Mouse (Mus musculus): Measurements from ENCODE around the gene Sdk1. TPM values are rescaled to one million over a fixed set of nuclear protein-coding genes. Genes with fewer than 3 reads are reported as not detected.

Gene Sdk1
- total and polyA plus RNA-seq, 3 experiments = 0.33 to 1.0 (median 0.94) TPM

DNA sequence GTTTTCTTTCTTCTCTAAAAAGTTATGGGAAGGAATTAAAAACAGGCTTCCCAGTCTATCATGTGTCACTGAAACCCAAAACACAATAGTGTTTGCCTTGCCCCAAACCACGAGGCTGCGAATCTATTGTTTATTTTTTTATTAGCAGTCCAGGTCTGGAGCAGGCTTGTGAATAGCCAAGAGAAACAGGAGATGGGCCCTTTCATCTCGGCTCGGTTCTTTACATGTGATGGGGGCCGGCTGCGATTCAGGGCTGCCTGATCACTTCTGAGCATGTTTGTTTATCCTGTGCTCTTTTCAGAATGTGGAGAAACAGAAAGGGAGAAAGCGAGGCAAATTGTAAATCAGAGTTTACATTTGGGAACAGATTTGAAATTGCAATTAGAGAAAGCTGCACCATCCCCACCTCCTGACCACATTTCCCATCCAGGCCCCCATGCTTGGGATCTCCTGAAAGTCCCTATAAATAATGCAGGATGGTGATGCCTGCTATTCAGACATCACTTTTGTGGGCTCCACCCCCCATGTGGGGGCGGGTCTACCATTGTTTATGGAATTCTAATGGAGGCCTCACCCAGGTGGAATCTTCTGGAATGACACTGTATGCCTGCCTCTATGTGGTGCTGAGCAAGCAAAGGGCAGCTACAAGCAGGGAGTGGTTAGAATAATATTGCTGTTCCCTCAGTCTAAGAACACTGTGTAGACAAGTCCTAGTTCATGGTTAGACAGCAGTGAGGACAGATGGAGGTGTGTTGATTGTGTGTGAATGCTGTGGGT lies 301.8 kb downstream of the Sdk1 start:
- H3K4me1 ChIP-seq (ENCODE audit: control insufficient read depth, insufficient read depth, low read length) = no peaks in the 10 kb centered on the region
- no peak for TF ChIP-seq CTCF (IDR thresholded peaks at IDR 0.05)
- TF ChIP-seq EP300 (IDR thresholded peaks at IDR 0.05; ENCODE audit: insufficient read depth, low read depth, low read length) = no peak
- no peak for TF ChIP-seq POLR2A (IDR thresholded peaks at IDR 0.05; ENCODE audit: insufficient read depth, low read depth, low read length)
- H3K27ac ChIP-seq = no peak overlapping the region
- intact Hi-C loops (cut with DNase I) = loop anchor here (5.0 kb wide), 1 partner anchor 381 kb away; no protein-coding TSS in a partner anchor
- no peak overlapping the region for H3K9ac ChIP-seq (ENCODE audit: low read depth, low read length)
- no peaks in the 10 kb centered on the region for H3K36me3 ChIP-seq (ENCODE audit: control insufficient read depth, insufficient read depth, low read length)
- no peak overlapping the region for H3K4me3 ChIP-seq
- WGBS = 49% methylated on average over 8 of the region's 8 CpGs
- no peaks in the 10 kb centered on the region for H3K27me3 ChIP-seq (ENCODE audit: control insufficient read depth, insufficient read depth, low read length)
- no peak for DNase-seq
- H3K79me2 ChIP-seq (replicated peaks; ENCODE audit: control insufficient read depth, insufficient read depth, low read length) = no peaks in the 10 kb centered on the region

DNA sequence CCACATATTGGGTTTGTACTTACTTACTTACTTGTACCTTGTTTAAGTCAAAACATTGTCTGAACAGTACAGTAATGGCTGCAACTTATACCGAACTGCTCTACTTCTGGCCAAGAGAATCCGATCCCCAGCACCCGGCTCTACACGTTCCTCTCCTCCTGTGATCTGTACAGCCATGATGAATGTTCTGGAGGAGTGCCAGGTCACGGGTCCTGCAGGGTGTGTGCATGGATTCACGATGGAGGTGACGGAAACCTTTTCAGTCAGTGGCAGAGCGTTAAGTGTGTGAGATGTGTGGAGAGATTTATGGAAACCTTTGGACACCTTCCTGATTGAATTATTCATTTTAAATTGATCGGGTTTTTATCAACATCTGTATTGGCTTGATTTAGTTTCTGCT lies 312.2 kb downstream of the Sdk1 start:
- Histone ChIP-seq H3K36me3 (ENCODE audit: control insufficient read depth, insufficient read depth, low read length) (no peaks in the 10 kb centered on the region), H3K9ac (ENCODE audit: low read depth, low read length) (no peak overlapping the region), H3K79me2 (replicated peaks; ENCODE audit: control insufficient read depth, insufficient read depth, low read length) (no peaks in the 10 kb centered on the region), H3K27me3 (ENCODE audit: control insufficient read depth, insufficient read depth, low read length) (no peaks in the 10 kb centered on the region), H3K27ac (no peak overlapping the region), H3K4me3 (no peak overlapping the region), H3K4me1 (ENCODE audit: control insufficient read depth, insufficient read depth, low read length) (no peaks in the 10 kb centered on the region)
- DNase-seq = no peak
- 79% methylated on average over 9 of the region's 9 CpGs for WGBS
- intact Hi-C loops (cut with DNase I) = no loop called here
- TF ChIP-seq POLR2A (IDR thresholded peaks at IDR 0.05; ENCODE audit: insufficient read depth, low read depth, low read length) = no peak
- no peak for TF ChIP-seq CTCF (IDR thresholded peaks at IDR 0.05)

DNA sequence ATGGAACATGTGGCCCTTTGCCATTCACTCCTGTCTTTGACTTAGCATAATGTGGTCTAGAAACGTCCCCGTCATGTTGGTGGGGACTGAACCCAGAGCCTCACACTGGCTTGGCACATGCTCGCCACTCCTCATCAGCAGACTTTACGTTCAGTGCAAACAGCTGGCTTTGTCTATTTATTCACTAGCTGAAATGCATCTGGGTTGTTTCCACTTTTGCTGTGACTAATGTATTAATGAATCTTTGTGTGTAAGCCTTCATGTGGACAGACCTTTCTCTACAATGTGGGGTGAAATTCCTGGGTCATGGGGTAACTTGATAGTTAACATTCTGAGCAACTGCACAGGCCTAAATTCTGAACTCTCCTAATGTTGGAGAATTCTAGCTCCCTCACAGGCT lies 317.4 kb downstream of the Sdk1 start:
- WGBS = 86% methylated on average over 4 of the region's 4 CpGs
- intact Hi-C loops (cut with DNase I) = no loop called here
- Histone ChIP-seq H3K27me3 (ENCODE audit: control insufficient read depth, insufficient read depth, low read length) (no peaks in the 10 kb centered on the region), H3K4me1 (ENCODE audit: control insufficient read depth, insufficient read depth, low read length) (no peaks in the 10 kb centered on the region), H3K9ac (ENCODE audit: low read depth, low read length) (no peak overlapping the region), H3K79me2 (replicated peaks; ENCODE audit: control insufficient read depth, insufficient read depth, low read length) (no peaks in the 10 kb centered on the region), H3K4me3 (no peak overlapping the region), H3K27ac (no peak overlapping the region), H3K36me3 (ENCODE audit: control insufficient read depth, insufficient read depth, low read length) (no peaks in the 10 kb centered on the region)
- DNase-seq = no peak
- TF ChIP-seq POLR2A (IDR thresholded peaks at IDR 0.05; ENCODE audit: insufficient read depth, low read depth, low read length) = no peak
- TF ChIP-seq EP300 (IDR thresholded peaks at IDR 0.05; ENCODE audit: insufficient read depth, low read depth, low read length) = no peak

DNA sequence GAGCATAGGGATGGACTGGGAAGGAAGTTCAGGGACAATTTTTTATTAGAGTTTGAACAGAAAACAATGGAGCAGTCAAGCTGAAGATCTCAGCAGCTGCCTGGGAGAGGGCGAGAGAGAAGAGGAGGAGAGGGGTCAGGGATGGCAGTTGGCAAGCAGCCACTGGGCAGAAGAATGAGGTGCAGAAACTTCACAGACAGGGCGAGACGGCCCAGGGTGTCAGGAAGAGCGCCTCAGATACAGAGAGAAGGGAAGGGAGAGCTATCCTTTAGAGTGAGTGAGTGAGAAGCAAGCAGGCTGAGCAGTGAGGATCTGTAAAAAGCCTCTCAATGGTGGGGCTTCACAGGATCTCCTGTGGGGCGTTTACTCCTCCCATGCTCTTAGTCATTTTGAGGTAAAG lies 319.0 kb downstream of the Sdk1 start:
- H3K4me3 ChIP-seq = no peak overlapping the region
- no peak for TF ChIP-seq POLR2A (IDR thresholded peaks at IDR 0.05; ENCODE audit: insufficient read depth, low read depth, low read length)
- TF ChIP-seq CTCF (IDR thresholded peaks at IDR 0.05) = no peak
- no peak for TF ChIP-seq EP300 (IDR thresholded peaks at IDR 0.05; ENCODE audit: insufficient read depth, low read depth, low read length)
- no peaks in the 10 kb centered on the region for H3K27me3 ChIP-seq (ENCODE audit: control insufficient read depth, insufficient read depth, low read length)
- no peak overlapping the region for H3K9ac ChIP-seq (ENCODE audit: low read depth, low read length)
- intact Hi-C loops (cut with DNase I) = no loop called here
- H3K36me3 ChIP-seq (ENCODE audit: control insufficient read depth, insufficient read depth, low read length) = no peaks in the 10 kb centered on the region
- no peak for DNase-seq
- 57% methylated on average over 5 of the region's 5 CpGs for WGBS
- no peaks in the 10 kb centered on the region for H3K79me2 ChIP-seq (replicated peaks; ENCODE audit: control insufficient read depth, insufficient read depth, low read length)
- no peak overlapping the region for H3K27ac ChIP-seq
- H3K4me1 ChIP-seq (ENCODE audit: control insufficient read depth, insufficient read depth, low read length) = no peaks in the 10 kb centered on the region

DNA sequence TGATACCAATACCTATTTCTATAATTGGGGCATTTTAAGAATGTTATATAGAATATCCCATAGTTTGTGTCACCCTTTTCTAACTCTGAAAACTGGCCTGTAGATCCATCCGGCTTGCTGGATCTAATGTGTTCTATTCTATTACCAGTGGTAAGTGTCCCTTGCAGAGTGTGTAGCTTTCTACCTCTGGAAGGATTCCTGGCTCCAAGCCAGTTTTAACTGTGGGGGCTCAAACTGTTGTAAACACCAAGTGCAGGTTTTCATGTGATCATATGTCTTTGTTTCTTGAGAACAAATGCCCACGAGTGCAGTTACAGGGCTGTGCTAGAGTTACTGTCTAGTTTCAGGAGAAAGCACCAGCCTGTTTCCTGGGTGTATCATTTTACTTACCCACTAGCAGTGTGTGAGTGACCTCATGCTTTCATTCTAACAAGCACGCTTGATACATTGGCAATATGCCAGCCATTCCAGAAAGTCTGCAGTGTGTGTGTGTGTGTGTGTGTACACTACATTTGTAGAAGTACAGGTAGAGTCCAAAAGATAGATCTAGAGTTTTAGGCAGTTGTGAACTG lies 320.8 kb downstream of the Sdk1 start:
- Histone ChIP-seq H3K27ac (no peak overlapping the region), H3K9ac (ENCODE audit: low read depth, low read length) (no peak overlapping the region), H3K79me2 (replicated peaks; ENCODE audit: control insufficient read depth, insufficient read depth, low read length) (no peaks in the 10 kb centered on the region), H3K36me3 (ENCODE audit: control insufficient read depth, insufficient read depth, low read length) (no peaks in the 10 kb centered on the region), H3K4me3 (no peak overlapping the region), H3K4me1 (ENCODE audit: control insufficient read depth, insufficient read depth, low read length) (no peaks in the 10 kb centered on the region), H3K27me3 (ENCODE audit: control insufficient read depth, insufficient read depth, low read length) (no peaks in the 10 kb centered on the region)
- no peak for DNase-seq
- intact Hi-C loops (cut with DNase I) = no loop called here
- 37% methylated on average over 3 of the region's 3 CpGs for WGBS
- TF ChIP-seq EP300 (IDR thresholded peaks at IDR 0.05; ENCODE audit: insufficient read depth, low read depth, low read length) = no peak
- no peak for TF ChIP-seq POLR2A (IDR thresholded peaks at IDR 0.05; ENCODE audit: insufficient read depth, low read depth, low read length)
- TF ChIP-seq CTCF (IDR thresholded peaks at IDR 0.05) = no peak

DNA sequence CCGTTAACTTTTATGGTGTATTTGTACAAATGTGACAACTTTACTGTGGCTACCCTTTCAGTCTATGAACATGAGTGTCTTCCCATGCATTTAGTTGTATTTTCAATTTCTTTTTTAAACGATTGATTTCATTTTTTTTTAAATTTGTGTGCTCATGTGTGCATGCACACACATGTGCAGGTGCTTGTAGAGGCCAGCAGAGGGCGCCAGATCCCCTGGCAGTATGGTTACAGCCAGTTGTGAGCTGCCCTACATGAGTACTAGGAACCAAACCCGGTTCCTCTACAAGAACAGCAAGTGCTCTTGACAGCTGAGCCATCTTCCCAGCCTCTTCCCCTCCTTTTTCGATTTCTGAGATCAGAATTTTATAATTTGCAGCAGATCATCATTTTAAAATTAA lies 322.9 kb downstream of the Sdk1 start:
- DNase-seq = no peak
- no peaks in the 10 kb centered on the region for H3K36me3 ChIP-seq (ENCODE audit: control insufficient read depth, insufficient read depth, low read length)
- intact Hi-C loops (cut with DNase I) = no loop called here
- TF ChIP-seq CTCF (IDR thresholded peaks at IDR 0.05) = peak; percentile 37
- no peak for TF ChIP-seq POLR2A (IDR thresholded peaks at IDR 0.05; ENCODE audit: insufficient read depth, low read depth, low read length)
- no peak overlapping the region for H3K27ac ChIP-seq
- no peak overlapping the region for H3K4me3 ChIP-seq
- WGBS = 80% methylated on average over 5 of the region's 5 CpGs
- no peaks in the 10 kb centered on the region for H3K4me1 ChIP-seq (ENCODE audit: control insufficient read depth, insufficient read depth, low read length)
- H3K27me3 ChIP-seq (ENCODE audit: control insufficient read depth, insufficient read depth, low read length) = no peaks in the 10 kb centered on the region
- H3K9ac ChIP-seq (ENCODE audit: low read depth, low read length) = no peak overlapping the region
- no peaks in the 10 kb centered on the region for H3K79me2 ChIP-seq (replicated peaks; ENCODE audit: control insufficient read depth, insufficient read depth, low read length)

Data from heart, adult 2 months (tissue).